Mouse (Mus musculus): Measurements from ENCODE around the gene H2-Q1. TPM values are rescaled to one million over a fixed set of nuclear protein-coding genes. Genes with fewer than 3 reads are reported as not detected.
A peak's percentile ranks its signal among the peaks of the same experiment; 100 is the strongest.
"Not testable (repeated sequence)": the region's sequence is repeated elsewhere in the genome, so short reads cannot be mapped to it uniquely, and the experiment has no call there.

H2-Q1 gene
- polyA plus RNA-seq, 1 experiment = not detected

DNA sequence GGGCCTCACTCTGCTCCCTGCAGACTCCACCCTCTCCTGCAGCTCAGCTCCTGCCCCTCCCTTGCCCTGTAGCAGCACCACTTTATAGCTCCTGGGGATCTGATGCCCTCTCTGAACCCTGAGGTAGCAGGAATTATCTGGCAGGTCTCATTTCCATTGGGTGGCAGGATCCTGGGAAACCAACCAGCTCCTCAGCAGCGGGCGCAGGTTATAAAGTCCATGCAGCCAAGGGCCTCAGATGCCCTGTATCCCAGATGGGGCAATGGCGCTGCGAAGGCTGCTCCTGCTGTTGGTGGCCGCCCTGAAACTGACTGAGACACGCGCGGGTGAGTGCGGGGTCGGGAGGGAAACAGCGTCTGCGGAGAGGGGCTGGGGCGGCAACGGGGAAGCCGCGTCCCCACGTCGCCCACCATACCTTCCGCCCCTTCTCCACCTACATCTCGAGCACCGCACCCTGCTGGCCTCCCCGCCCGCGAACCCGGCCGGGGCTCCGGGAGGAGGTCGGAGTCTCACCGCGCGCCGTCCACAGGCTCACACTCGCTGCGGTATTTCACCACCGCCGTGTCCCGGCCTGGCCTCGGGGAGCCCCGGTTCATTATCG is 22.0 kb downstream of the H2-Q1 start, which contains the start of gene H2-Q2:
H2-Q2 (plus strand) TSS at position 172 of the 601 bp plus-strand sequence.
- H3K27me3 ChIP-seq (ENCODE audit: control insufficient read depth) = peaks cover 44% of the 10 kb centered on the region
- no peaks in the 10 kb centered on the region for H3K36me3 ChIP-seq (ENCODE audit: control insufficient read depth)
- no peaks in the 10 kb centered on the region for H3K9me3 ChIP-seq (ENCODE audit: control insufficient read depth, low read length)
- H3K4me1 ChIP-seq (ENCODE audit: control insufficient read depth) = no peaks in the 10 kb centered on the region
- no peak for TF ChIP-seq TAL1 (IDR thresholded peaks at IDR 0.05; ENCODE audit: low read length)
- TF ChIP-seq GATA1 (IDR thresholded peaks at IDR 0.05; ENCODE audit: low read length) = no peak
- peak within 1 kb of the TSS; percentile 18 for H3K4me3 ChIP-seq (replicated peaks)

DNA sequence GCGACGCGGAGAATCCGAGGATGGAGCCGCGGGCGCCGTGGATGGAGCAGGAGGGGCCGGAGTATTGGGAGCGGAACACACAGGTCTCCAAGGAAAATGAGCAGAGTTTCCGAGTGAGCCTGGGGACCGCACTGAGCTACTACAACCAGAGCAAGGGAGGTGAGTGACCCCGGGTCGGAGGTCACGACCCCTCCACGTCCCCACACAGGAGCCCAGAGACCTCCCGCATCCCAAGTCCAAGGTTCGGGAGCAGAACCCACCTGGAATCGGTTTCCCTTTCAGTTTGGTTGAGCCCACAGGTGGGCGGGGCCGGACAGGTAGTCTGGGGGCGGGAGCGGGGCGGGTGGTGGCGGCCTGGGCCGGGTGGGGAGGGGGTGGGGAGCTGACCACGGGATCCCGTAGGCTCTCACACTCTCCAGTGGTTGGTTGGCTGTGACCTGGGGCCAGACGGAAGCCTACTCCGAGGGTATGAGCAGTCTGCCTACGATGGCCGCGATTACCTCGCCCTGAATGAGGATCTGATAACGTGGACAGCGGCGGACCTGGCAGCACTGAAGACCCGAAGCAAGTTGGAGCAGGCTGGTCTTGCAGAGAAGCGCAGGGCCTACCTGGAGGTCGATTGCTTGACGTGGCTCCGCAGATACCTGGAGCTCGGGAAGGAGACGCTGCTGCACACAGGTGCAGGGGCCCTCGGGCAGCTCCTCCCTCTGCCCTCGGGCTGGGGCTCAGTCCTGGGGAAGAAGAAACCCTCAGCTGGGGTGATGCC is 22.7 kb downstream of the H2-Q1 start:
- peaks cover 44% of the 10 kb centered on the region for H3K27me3 ChIP-seq (ENCODE audit: control insufficient read depth)
- H3K4me3 ChIP-seq (replicated peaks) = peak overlapping the region; percentile 18
- H3K4me1 ChIP-seq (ENCODE audit: control insufficient read depth) = no peaks in the 10 kb centered on the region
- H3K9me3 ChIP-seq (ENCODE audit: control insufficient read depth, low read length) = no peaks in the 10 kb centered on the region
- no peak for TF ChIP-seq TAL1 (IDR thresholded peaks at IDR 0.05; ENCODE audit: low read length)
- no peak for TF ChIP-seq GATA1 (IDR thresholded peaks at IDR 0.05; ENCODE audit: low read length)
- H3K36me3 ChIP-seq (ENCODE audit: control insufficient read depth) = no peaks in the 10 kb centered on the region

DNA sequence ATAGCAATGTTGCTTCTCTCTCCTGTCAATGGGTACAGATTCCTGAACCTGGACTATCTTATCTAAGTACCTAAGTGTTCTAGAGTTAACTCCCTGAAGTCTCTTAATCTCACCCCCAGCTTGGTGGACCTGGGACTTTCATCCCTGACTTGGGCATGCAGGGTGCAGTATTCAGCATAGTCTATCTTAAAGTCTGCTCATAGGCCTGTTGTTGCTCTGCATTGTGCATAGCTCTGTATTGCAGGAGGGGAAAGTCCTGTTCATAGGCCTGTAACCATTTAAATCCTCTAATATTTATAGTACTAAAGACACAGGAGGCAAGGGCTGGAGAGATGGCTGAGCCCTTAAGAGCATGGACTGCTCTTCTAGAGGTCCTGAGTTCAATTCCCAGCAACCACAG is 27.5 kb downstream of the H2-Q1 start:
- H3K27me3 ChIP-seq (ENCODE audit: control insufficient read depth) = peaks cover 22% of the 10 kb centered on the region
- not testable (repeated sequence) for H3K36me3 ChIP-seq (ENCODE audit: control insufficient read depth); H3K4me3 ChIP-seq (replicated peaks); H3K9me3 ChIP-seq (ENCODE audit: control insufficient read depth, low read length); H3K4me1 ChIP-seq (ENCODE audit: control insufficient read depth)

DNA sequence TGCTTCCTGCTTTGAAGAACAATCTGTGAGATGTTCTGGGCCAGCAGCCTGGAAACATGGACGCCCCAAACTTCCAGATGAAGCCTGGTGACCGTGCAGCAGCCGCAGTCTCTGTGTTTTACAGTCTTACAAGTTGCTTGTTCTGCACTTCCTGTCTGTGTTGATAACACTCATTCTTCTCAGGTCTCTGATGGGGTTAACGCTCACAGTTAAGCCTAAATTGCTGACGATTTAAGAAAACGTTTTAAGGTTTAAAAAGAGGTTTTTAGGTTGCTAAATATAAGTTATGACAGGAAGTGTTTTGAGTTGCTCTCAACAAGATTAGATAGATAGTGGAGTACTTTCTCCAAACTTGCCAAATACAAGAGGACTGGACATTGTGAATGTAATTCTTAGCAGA is 33.1 kb downstream of the H2-Q1 start:
- H3K4me1 ChIP-seq (ENCODE audit: control insufficient read depth); H3K27me3 ChIP-seq (ENCODE audit: control insufficient read depth); H3K4me3 ChIP-seq (replicated peaks); H3K36me3 ChIP-seq (ENCODE audit: control insufficient read depth); H3K9me3 ChIP-seq (ENCODE audit: control insufficient read depth, low read length): not testable (repeated sequence)

DNA sequence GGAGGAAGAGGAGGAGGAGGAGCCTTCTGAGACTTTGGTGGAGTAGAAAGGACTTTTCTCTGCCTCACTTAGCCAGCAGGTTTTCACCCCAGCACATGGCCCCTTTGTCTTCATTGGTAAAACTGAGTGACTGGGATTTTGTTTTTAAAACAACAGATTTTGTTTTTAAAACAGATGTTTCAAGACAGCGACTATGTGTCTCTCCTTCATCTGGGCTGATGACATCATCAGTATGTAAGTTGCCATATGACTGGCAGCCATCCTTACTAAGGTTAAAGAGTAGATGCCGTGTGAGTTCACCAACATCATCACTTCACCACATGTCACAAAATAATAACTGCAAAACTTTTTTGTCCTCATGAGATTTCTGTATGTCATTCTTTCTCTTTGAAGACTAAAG is 33.9 kb downstream of the H2-Q1 start:
- Histone ChIP-seq H3K27me3 (ENCODE audit: control insufficient read depth) (peaks cover 6% of the 10 kb centered on the region), H3K36me3 (ENCODE audit: control insufficient read depth) (no peaks in the 10 kb centered on the region), H3K4me1 (ENCODE audit: control insufficient read depth) (no peaks in the 10 kb centered on the region), H3K4me3 (replicated peaks) (no peak overlapping the region), H3K9me3 (ENCODE audit: control insufficient read depth, low read length) (no peaks in the 10 kb centered on the region)
- no peak for TF ChIP-seq TAL1 (IDR thresholded peaks at IDR 0.05; ENCODE audit: low read length)
- no peak for TF ChIP-seq GATA1 (IDR thresholded peaks at IDR 0.05; ENCODE audit: low read length)

DNA sequence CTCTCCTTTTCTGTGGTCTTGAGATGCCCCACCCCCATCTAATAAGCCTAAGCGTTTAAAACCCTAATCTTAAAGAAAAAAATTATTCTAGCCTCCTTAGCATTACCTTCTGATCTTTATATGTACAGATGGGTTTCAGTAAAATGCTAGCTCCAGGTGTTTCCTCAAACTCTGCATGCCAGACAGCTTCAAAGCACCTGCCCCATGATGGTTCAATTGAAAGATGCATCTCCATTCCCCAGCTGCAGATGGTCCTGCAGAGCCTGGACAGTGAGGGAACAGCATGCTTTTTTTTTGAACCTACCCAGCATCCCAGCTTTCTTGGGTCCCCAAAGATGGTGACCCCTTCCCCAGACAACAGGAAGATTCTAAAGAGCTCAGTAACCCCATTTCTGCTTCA is 36.9 kb downstream of the H2-Q1 start:
- Histone ChIP-seq H3K27me3 (ENCODE audit: control insufficient read depth) (peaks cover 9% of the 10 kb centered on the region), H3K4me1 (ENCODE audit: control insufficient read depth) (no peaks in the 10 kb centered on the region), H3K36me3 (ENCODE audit: control insufficient read depth) (no peaks in the 10 kb centered on the region), H3K9me3 (ENCODE audit: control insufficient read depth, low read length) (no peaks in the 10 kb centered on the region), H3K4me3 (replicated peaks) (no peak overlapping the region)
- TF ChIP-seq GATA1 (IDR thresholded peaks at IDR 0.05; ENCODE audit: low read length) (no peak), TAL1 (IDR thresholded peaks at IDR 0.05; ENCODE audit: low read length) (no peak)

DNA sequence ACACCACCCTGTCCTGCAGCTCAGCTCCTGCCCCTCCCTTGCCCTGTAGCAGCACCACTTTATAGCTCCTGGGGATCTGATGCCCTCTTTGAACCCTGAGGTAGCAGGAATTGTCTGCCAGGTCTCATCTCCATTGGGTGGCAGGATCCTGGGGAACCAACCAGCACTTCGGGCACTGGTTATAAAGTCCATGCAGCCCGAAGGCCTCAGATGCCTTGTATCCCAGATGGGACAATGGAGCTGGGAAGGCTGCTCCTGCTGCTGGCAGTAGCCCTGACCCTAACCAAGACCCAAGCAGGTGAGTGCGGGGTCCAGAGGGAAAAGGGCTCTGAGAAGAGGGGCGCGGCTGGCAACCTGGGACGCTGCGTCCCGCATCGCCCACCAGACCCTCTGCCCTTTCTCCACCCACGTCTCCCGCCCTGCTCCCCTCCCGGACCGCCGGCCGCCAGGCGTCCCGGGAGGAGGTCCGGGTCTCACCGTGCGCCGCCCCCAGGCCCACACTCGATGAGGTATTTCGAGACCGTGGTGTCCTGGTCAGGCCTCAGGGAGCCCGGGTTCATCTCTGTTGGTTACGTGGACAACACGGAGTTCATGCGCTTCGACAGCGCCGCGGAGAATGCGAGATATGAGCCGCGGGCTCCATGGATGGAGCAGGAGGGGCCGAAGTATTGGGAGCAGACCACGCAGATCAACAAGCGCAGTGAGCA is 38.7 kb downstream of the H2-Q1 start:
- Histone ChIP-seq H3K4me3 (replicated peaks) (no peak overlapping the region), H3K27me3 (ENCODE audit: control insufficient read depth) (peaks cover 9% of the 10 kb centered on the region), H3K4me1 (ENCODE audit: control insufficient read depth) (no peaks in the 10 kb centered on the region), H3K36me3 (ENCODE audit: control insufficient read depth) (no peaks in the 10 kb centered on the region), H3K9me3 (ENCODE audit: control insufficient read depth, low read length) (peaks cover 6% of the 10 kb centered on the region)
- TF ChIP-seq GATA1 (IDR thresholded peaks at IDR 0.05; ENCODE audit: low read length) (no peak), TAL1 (IDR thresholded peaks at IDR 0.05; ENCODE audit: low read length) (no peak)

DNA sequence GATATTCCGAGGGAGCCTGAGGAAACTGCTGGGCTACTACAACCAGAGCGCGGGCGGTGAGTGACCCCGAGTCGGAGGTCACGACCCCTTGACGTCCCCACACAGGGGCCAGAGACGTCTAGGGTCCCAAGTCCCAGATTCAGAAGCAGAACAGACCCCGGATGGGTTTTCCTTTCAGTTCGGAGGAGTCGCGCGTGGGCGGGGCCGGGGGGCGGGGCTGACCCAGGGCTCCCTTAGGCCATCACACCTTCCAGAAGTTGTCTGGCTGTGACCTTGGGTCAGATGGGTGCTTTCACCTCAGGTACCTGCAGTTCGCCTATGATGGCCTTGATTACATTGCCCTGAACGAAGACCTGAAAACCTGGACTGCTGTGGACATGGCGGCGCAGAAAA is 39.3 kb downstream of the H2-Q1 start:
- Histone ChIP-seq H3K36me3 (ENCODE audit: control insufficient read depth) (no peaks in the 10 kb centered on the region), H3K27me3 (ENCODE audit: control insufficient read depth) (peaks cover 9% of the 10 kb centered on the region), H3K4me1 (ENCODE audit: control insufficient read depth) (no peaks in the 10 kb centered on the region), H3K4me3 (replicated peaks) (no peak overlapping the region), H3K9me3 (ENCODE audit: control insufficient read depth, low read length) (peaks cover 6% of the 10 kb centered on the region)
- no peak for TF ChIP-seq TAL1 (IDR thresholded peaks at IDR 0.05; ENCODE audit: low read length)
- no peak for TF ChIP-seq GATA1 (IDR thresholded peaks at IDR 0.05; ENCODE audit: low read length)

Other genes with a start within 250 kb of the H2-Q1 start
- not detected in 2 replicates for gene Ly6g6e, start 243.5 kb upstream of the H2-Q1 start, polyA plus RNA-seq (2012)
- not detected in 2 replicates for gene Ly6g6d, start 242.3 kb upstream of the H2-Q1 start, polyA plus RNA-seq (2012)
- 0.07 and 0.08 TPM in 2 replicates for gene Ly6g6f, start 234.8 kb upstream of the H2-Q1 start, polyA plus RNA-seq (2012)
- gene Abhd16a, start 231.1 kb upstream of the H2-Q1 start, polyA plus RNA-seq (2012) = 10.1 and 10.3 TPM in 2 replicates
- gene Ly6g5c, start 212.1 kb upstream of the H2-Q1 start, polyA plus RNA-seq (2012) = not detected in 2 replicates
- gene Ly6g5b, start 205.0 kb upstream of the H2-Q1 start, polyA plus RNA-seq (2012) = 0.03 TPM in 1 of 2 replicates, not detected in the other
- 11.0 and 12.4 TPM in 2 replicates for gene Gpank1, start 198.9 kb upstream of the H2-Q1 start, polyA plus RNA-seq (2012)
- 10.2 and 11.2 TPM in 2 replicates for gene Csnk2b, start 198.4 kb upstream of the H2-Q1 start, polyA plus RNA-seq (2012)
- gene D17H6S53E, start 194.0 kb upstream of the H2-Q1 start, polyA plus RNA-seq (2012) = 0.27 and 0.48 TPM in 2 replicates
- 0.10 and 0.20 TPM in 2 replicates for gene Apom, start 188.4 kb upstream of the H2-Q1 start, polyA plus RNA-seq (2012)
- gene Bag6, start 185.2 kb upstream of the H2-Q1 start, polyA plus RNA-seq (2012) = 88.8 and 102 TPM in 2 replicates
- 70.4 and 133 TPM in 2 replicates for gene Prrc2a, start 155.5 kb upstream of the H2-Q1 start, polyA plus RNA-seq (2012)
- gene Aif1, start 144.3 kb upstream of the H2-Q1 start, polyA plus RNA-seq (2012) = 0.27 TPM in 1 of 2 replicates, not detected in the other
- not detected in 2 replicates for gene Lst1, start 132.0 kb upstream of the H2-Q1 start, polyA plus RNA-seq (2012)
- gene Ltb, start 126.0 kb upstream of the H2-Q1 start, polyA plus RNA-seq (2012) = 0.07 and 0.08 TPM in 2 replicates
- 0.07 and 0.09 TPM in 2 replicates for gene Tnf, start 118.4 kb upstream of the H2-Q1 start, polyA plus RNA-seq (2012)
- gene Lta, start 115.1 kb upstream of the H2-Q1 start, polyA plus RNA-seq (2012) = 0.03 TPM in 1 of 2 replicates, not detected in the other
- gene Gm16181, start 99.6 kb upstream of the H2-Q1 start, polyA plus RNA-seq (2012) = not detected in 2 replicates
- 0.04 and 0.37 TPM in 2 replicates for gene Atp6v1g2, start 86.7 kb upstream of the H2-Q1 start, polyA plus RNA-seq (2012)
- gene Nfkbil1, start 84.6 kb upstream of the H2-Q1 start, polyA plus RNA-seq (2012) = 1.6 TPM in 2 replicates
- 18.8 and 20.8 TPM in 2 replicates for gene Ddx39b, start 78.7 kb upstream of the H2-Q1 start, polyA plus RNA-seq (2012)
- 2.4 and 2.7 TPM in 2 replicates for gene H2-D1, start 57.7 kb upstream of the H2-Q1 start, polyA plus RNA-seq (2012)
- not detected in 2 replicates for gene H2-Q2, start 21.8 kb downstream of the H2-Q1 start, polyA plus RNA-seq (2012)
- gene H2-Q4, start 59.2 kb downstream of the H2-Q1 start, polyA plus RNA-seq (2012) = 0.50 and 0.56 TPM in 2 replicates
- 0.09 TPM in 1 of 2 replicates, not detected in the other for gene H2-Q6, start 104.4 kb downstream of the H2-Q1 start, polyA plus RNA-seq (2012)
- gene H2-Q7, start 118.8 kb downstream of the H2-Q1 start, polyA plus RNA-seq (2012) = 0.03 and 0.13 TPM in 2 replicates
- 0.08 and 0.09 TPM in 2 replicates for gene H2-Q10, start 149.7 kb downstream of the H2-Q1 start, polyA plus RNA-seq (2012)
- 0.05 TPM in 1 of 2 replicates, not detected in the other for gene Pou5f1, start 185.6 kb downstream of the H2-Q1 start, polyA plus RNA-seq (2012)
- gene Tcf19, start 196.4 kb downstream of the H2-Q1 start, polyA plus RNA-seq (2012) = 29.1 and 33.5 TPM in 2 replicates
- gene Cchcr1, start 196.7 kb downstream of the H2-Q1 start, polyA plus RNA-seq (2012) = 4.7 and 4.9 TPM in 2 replicates
- 0.40 and 0.51 TPM in 2 replicates for gene Psors1c2, start 212.8 kb downstream of the H2-Q1 start, polyA plus RNA-seq (2012)
- gene Cdsn, start 231.7 kb downstream of the H2-Q1 start, polyA plus RNA-seq (2012) = 0.02 TPM in 1 of 2 replicates, not detected in the other
- gene 2300002M23Rik, start 247.0 kb downstream of the H2-Q1 start, polyA plus RNA-seq (2012) = not detected in 2 replicates